Mouse (Mus musculus) adrenal gland, postnatal 36 days (tissue): ENCODE measurements around the gene Sv2b. TPM values are rescaled to one million over a fixed set of nuclear protein-coding genes. Genes with fewer than 3 reads are reported as not detected.

Source experiments
- DNase-seq, 2 experiments: peaks; one replicate each; pipeline ENCODE4 v3.0.0; 2021; ENCODE audit warnings: mixed read lengths in 1 of 2
- total RNA-seq, 2 experiments: library from RNA; stranded (reverse); gene quantifications; 2 replicates each; pipeline ENCODE4 v1.2.3; 2021

Sv2b gene
- total RNA-seq, 2 experiments from 2014 or later, result 0.26 to 0.30 TPM

DNA sequence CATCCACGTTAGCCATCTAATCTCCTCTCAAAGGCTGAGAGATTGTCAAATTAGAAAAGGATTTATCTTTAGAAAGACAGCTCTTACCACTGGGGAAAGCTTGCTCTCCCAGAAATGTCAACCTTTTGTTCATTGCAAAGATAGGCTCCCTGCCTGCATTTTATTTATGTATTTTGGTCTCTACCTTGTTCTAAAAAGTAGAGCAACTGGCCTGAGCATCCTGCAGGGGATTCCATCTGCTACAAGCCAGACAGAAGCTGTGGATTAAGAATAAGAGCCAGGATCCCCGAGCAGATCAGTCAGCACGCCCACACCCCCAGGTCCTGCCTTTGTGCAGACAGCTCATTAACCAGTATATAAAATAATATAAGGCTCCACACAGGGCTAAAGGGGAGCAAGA lies 16.8 kb downstream of the Sv2b start:
- no peak for DNase-seq

DNA sequence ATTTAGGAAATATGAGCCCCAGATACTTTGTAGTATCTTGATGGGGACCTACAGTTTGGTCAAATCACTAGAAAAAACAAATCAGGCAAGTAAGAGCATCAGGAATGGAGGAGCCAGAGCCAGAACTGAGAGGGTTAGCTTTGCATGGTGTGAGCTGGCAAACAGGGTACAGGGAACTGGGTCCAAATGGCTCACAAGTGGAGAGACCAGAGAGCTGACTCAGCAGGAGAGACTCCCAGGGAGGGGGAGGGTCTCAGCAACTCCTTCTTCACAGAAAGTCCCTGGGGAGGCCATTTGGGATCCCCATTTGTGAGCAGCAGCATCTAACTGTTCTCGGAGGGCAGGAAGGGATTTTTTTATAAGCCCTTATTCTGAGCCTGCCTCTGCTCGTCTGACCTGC lies 18.5 kb downstream of the Sv2b start:
- DNase-seq, result no peak

DNA sequence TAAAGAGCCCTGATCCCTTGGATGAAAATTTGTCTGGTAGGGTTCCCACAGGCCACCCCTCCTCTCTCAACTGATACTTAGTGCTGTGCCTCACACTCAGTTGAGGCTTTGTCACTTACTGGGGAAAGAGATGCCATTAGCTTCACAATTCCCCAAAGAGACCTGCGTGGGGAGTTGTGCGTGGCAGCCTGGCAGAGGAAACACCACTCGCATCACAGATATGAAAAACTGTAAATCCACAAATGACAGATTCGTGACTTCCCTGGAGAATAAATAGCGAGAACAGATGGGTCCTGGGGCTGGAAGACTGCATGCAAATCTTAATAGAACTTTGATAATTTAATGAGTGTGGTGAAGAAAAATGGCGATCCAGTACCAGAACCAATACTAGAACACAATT lies 21.8 kb downstream of the Sv2b start:
- DNase-seq, result no peak

DNA sequence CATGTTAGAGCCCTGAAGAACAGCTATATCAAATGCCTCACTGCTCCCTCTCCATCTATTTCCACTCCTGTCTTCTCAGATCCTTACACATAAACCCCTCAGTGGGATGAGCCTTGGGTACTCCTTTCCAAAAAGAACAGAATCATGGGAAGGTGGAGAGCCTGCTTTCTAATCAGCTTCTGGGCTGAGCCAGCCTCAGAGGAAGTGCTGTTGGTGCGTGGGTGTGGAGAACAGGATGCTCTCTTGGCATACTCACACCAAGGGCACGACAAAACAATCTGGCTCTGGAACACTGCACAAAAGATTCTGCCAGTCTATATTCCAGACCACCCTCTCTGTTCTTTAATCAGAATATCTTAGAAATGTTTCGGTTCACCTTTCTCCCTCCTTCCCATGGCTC lies 26.1 kb downstream of the Sv2b start:
- no peak for DNase-seq

DNA sequence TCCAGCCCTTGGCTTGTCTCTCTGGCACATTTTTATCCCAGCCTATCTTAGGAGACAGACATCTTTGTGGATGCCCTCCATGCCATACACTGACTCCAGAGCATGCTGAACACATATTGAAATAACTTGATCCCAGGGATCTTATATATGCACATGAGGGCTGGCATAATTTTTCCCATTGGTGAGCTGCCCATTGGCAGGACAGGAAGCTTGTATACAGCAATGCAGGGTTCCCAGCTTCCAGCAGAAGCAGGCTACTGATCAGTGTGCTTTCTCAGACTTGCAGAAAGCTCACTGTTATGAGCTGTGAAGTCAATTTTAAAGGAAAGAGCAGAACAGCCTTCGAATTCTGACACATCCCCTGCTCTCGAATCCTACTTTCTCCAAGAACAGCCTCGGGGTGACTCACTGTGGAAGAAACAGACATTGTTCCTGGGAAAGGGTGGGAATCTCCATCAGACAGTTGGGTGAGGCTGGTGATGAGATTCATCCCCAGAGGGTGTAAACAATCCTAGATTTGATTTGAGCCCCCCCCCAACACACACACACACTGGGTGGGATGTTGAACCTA lies 26.9 kb downstream of the Sv2b start:
- no peak for DNase-seq

DNA sequence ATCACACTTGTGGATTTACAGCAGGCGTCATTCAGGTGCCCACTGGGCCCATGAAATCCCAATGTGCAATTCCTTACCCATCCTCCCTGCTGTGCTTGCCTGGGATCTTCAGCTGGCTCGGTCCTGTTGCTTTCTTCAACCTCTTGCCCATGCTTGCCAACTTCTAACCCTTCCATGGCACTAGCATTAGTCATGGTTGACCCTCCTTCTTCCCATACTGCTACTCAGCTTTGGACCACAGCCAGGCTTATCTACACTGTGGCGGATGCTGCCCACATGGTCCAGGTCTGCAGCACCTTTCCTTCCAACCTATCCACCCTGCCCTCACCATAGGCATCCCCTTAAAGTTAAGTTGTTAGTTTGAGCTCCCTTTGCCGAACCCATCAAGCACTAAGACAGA lies 28.0 kb downstream of the Sv2b start:
- no peak for DNase-seq

DNA sequence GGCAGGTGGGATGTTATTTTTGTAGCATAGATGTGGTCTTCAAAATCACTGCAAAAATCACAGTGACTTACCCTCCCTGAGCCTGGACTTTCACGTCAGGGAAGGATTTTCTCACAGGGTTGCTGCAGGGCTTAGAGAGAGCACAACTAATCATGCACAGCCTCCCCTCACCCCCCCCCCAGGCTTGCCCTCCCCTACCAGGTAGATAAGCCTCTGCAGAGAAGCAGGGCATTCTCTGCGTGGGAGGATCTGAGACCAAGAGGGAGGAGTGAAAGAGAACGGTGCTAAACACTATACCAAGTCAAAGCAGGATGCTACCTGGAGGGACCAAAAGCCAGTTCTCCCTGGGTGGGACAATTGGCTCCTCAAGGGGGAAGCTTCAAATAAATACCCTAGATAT lies 31.2 kb downstream of the Sv2b start:
- no peak for DNase-seq

DNA sequence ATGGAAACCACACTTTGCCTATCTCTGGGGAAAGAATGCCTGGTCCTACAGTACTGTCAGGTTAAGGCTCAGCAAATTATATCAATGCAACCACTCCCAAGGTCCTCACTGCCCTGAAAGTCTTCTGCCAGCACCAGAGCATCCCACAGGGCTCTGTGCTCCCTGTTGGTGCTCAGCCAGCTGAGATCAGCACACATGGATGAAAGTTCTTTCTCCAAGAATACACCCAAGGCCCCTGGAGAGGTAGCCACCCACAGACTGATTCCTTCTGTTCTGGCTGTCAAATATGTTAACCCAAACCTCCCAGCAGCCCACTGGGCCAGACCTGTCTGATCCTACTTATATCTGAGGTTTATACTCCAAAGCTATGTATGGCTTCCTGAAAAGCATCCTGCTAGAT lies 32.3 kb downstream of the Sv2b start:
- no peak for DNase-seq

DNA sequence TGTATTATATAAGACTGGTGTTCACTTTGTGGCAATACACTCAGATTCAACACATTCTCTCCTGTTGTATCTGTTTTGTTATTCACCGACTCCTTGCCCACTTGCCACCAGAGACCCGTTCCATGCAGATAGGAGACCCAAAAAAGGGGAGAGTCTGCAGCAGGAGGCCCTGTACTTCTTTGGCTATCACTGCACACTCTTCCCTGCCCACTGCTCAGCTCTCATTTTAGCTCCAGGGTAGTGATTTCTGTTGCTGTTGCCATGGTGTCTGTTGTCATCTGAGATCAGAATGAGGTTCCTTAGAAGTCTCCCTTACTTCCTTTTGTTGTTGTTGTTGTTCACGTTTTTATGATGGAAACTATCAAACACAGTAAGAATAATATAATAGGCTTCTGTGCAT lies 34.5 kb downstream of the Sv2b start:
- DNase-seq, result no peak

DNA sequence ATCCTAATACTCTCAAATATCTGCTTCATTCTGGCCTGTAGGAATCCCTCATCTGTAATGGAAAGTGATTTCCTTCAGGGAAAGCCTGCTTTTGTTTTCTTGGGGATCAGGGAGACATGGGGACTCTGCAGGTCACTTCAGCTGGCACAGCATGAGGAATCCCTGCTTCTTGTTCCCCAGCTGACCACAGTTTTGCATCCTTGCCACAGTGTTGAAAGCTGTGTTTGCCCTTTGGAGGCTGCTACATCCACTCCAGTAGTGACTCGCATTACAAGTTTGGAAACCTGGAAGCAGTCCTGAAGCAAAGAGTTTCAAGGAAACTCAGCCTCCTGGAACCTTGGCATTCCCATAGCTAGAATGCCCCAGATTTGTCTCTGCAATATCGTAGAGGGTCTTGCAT lies 35.4 kb downstream of the Sv2b start:
- DNase-seq, result no peak

DNA sequence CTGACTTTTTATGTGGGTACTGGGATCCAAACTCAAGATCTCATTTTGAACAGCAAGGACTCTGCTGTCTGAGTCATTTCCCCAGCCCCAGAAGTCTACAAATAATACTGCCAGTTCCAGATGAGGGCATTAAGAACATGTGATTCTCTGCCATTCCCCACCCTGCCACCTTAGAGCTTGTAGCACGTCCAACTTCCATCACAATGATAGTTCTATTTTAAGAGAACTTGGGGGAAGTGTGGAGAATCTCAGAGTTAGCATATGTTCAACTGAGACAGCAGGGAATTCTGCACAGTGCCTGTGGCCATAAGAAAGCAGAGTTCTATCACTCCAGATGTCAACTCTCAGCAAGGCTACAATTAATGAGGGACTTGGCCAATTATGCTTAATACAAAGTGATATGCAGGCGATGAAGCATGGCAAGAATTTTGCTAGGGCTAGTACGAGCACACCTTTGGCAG lies 37.1 kb downstream of the Sv2b start:
- DNase-seq, result no peak

DNA sequence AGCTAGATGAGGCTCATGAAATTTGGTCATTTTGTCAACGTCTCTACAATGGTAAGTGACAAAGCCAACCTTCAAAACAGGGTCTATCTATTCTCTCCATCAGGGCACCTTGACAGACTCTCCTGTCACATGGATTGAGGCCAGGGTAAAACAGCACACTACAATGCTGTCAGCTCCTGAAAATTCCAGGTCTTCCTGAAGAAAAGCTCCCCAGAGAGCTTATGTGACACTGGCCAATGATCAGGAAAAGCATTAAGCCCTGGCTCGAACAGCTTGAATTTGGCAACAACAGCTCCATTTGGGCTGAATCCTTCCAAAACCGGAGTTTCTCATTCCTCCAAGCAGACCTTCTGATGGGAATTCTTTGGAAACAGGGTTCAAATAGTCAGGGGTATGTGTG lies 37.8 kb downstream of the Sv2b start:
- no peak for DNase-seq

DNA sequence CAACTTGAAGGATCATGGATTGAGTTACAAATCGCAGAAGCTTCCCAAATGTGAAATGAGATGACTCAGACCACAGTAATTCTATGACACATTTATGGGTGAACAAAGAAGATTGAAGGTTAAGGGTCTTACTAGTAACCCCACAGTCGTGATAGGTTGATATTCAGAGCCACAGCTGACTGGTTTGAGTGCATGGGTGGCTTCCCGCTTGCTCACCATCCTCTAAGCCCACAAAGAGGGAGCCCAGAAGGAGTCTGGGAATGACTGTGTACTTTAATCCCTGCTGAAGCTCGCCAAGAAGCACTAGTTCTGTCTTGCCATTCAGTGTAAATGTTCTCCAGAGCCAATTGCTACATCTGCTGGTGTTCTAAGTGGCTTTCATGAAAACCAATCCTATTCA lies 41.8 kb downstream of the Sv2b start:
- DNase-seq, result no peak

DNA sequence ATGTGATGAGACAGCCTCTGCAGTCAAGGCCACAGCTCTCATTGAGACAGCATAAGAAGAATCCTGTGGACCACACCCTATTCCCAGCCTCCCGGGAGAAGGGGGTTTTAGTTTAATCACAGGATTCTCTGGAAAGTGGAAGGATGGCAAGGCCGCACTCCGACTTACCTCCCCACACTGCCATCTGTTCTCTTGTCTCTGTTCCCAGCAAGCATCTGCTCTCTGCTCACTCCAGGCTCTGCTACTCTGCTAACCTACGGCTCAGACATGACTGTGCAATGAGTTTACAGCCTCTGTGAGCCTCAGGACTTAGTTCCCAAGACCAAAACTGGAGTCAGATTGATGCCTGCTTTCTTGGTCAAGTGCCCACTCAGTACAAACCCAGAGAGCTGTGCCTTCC lies 43.8 kb downstream of the Sv2b start:
- DNase-seq, result no peak

DNA sequence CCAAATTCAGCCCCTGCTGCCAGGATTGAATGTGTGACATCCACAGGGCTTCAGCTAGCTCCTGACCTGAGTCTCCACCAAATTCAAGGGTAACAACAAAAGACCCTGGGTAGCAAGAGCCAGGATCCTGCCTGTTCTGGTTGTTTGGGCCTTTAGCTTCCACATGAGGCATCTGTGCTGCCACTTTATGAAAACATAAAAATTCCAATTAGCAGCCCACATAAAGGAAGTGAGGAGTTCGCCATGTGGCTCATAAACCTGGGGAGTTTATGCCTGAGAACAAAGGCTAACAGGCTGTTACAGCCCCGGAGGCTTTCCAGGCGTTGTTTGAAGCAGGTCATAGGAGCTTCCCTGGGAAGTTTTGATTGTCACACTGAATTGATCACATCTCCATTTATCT lies 49.1 kb downstream of the Sv2b start:
- DNase-seq, result no peak

DNA sequence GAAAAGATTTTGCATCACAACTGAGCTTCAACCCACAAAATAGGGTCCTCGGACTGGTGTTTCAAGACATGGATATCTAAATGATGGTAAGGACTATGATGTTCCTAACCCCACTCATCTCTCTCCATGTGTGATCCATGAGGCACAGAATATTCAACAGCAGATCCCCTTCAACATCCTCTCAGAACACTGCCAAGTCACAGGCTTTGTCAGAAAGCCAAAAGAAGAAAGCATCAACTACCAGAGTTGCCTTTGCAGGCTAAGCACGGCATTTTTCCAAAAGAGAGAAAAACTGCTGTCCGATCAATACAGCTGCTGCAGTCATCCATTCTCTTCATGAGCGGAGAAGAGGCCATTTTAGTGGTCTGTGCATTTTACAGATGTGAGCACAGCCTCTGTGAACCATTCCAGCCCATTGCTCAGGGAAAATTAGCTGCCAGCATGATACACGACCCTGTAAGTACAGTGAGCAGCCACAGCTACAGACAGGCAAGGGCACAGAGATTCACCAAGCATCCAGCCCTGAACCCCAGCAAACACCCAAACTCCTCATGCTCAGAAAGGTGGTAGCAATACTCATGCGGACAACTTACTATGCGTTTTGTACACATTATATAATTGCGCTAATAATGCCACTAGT lies 55.3 kb downstream of the Sv2b start:
- no peak for DNase-seq

DNA sequence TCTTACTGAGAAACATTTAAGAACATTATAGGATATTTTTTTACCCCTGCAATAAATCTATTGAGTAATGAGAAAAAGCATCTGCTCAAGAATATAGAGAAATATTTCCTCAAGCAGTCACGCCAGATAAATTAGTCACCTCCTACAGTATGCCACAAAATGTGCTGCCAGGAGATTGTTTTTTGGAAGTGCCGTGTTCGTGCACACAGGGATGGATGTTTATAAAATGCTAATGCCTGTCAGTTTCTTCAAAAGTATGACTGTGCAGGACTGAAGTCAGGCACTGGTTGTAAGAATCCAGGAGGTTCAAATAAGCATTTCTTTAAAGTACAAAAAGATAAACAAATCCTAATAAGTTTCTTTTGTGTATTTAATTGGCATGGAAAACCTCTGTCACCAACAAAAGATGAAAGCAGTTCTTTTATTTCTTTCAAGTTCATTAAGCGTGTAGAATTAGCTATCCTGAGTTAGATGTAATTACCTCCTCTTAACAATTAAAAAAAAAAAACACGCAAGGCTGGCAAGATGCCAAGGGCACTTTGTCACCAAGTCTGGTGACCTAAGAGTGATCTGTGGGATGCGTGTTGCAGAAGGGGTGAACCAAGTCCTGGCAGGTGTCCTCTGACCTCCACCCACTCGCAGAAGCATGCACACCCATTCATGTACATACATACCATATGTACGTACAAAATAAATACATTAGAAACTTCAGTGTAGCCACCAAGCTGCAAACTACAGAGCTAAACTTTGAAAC lies 68.1 kb downstream of the Sv2b start:
- DNase-seq, result peak in 1 of 2 experiments; percentile 10

DNA sequence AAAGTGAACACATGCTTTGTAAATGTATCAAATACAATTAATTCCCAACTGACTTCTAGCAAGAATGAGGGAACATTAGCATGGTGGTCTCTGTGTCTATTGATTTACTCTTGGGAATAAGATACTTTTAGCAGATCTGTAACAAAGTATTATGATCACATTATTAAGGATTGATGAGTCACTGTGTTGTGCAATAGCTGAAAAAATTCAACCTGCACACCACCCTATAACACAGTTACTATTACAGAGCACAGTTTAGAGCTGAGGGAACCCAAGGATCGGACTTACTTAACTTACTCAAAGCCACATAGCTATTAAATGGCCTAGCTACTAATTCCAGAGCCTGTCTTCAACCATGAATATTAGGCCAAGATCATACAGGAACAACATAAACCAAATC lies 72.7 kb downstream of the Sv2b start:
- no peak for DNase-seq

DNA sequence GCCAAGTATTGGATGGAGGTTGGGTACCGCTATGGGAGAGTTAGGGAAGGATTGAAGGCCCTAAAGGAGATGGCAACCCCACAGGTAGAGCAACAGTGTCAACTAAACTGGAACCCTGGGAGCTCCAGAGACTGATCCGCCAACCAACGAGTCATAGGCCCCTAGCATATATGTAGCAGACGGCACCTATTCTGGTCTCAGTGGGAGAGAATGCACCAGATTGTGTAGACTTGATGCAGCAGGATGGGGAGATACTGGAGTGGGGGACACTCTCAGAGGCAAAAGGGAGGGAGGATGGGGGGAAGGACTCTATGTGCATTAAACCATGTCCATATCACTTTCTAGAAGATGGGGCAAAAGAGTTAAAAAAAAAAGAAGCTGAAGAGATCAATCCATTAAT lies 84.9 kb downstream of the Sv2b start:
- DNase-seq, result no peak

DNA sequence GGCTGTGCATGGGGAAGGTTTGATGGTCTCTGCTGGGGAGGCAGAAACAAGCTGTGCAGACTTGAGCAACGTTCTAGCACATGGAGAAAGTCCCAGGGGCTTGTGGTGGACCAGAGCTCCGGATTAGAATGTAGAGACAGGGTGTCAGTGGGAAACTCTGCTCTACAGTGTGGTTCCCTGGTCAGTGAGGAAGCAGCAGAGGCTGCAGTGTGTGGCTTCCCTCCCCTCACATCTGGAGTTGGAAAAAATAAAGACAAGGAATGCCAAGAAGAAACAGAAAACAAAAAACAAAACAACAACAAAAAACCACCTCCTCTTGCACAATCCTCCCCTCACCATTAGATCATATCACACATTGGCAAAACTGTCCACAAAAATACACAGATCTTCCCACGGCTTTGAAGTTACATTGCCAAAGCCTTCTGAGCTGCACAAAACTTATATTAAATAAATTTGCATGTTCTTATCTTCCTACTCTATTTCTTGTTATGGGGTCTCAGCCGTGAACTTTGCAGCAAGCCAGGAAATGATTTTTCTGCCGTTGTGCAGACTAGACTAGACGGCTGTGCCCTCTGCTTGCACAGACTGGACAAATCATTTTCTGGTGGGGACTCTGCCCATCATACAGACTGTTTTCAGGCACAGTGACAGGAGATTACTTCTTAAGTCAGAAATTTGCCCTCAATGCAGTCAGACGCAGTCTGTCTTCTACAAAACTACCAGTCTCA lies 86.2 kb downstream of the Sv2b start:
- DNase-seq, result no peak

DNA sequence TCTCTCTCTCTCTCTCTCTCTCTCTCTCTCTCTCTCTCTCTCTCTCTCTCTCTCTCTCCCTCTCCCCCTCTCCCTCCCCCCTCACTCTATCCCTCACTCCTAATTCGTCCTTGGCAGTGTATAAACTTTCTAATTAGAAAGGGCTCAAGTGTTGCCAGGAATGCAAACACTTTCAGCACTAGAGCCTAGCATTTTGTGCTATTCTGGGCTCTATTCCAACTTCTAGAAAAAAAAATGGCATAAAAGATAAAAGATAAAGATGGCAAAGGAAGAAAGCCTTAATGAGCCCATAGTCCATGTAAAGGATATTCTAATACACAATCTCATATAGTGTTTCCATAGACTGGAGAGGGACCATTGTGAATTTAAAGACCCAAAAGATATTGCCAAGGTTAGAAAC lies 88.3 kb downstream of the Sv2b start:
- no peak for DNase-seq

DNA sequence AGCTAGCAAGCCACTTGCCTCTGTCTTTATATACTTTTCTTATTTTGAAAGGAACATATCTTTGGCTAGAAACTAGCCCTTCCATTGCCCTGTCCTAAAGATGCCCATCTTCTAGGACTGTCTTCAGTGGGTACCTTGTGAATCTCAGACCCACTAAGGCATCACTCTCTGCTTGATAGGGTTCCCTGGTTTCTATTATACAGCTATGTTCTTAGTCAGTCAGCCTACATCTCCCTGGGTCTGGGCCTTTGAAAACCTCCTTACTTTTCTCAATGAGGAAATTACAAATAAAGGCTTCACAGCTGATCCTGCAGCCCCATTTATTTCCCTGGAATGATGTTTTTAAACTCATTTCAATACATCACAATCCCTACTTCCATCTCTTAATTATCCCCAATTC lies 88.8 kb downstream of the Sv2b start:
- no peak for DNase-seq

DNA sequence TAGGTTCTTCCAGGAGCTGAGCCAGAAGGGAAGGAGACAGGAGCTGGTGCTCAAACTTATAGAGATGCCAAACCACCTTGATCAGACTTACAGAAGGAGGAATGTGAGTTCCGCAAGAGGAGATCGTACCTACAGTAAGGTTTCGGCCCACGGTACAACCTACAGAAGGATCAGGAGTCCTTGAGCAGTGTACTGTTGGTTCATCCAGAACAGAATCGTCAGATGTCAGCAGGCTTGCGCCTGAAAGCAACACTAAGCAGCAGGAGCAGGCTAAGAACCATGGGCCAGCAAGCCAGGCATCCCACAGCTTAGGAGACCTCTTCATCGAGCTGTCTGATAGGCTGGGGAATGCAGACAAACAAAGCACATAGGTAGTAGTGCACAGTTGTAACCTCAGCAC lies 92.9 kb downstream of the Sv2b start:
- DNase-seq, result no peak
